Mouse (Mus musculus) intestine, postnatal 0 days (tissue): ENCODE measurements around the gene Emilin2. TPM values are rescaled to one million over a fixed set of nuclear protein-coding genes. Genes with fewer than 3 reads are reported as not detected.

Experiments used
- ATAC-seq: fragments of 200-750 bp; cut with Nextera tagmentation; 2 replicates; pipeline ENCODE4 v1.8.0; 2017; ENCODE audit warnings: mild to moderate bottlenecking, moderate TSS enrichment, moderate library complexity
- H3K27ac ChIP-seq: fragments of 300-500 bp; sonication (generic); 2 replicates; pipeline ENCODE4 v1.5.1; 2014; ENCODE audit warnings: mild to moderate bottlenecking, low read depth, low read length, moderate library complexity
- H3K27me3 ChIP-seq: fragments of 300-500 bp; sonication (generic); replicated peaks from 2 replicates; pipeline ENCODE4 v1.6.1; 2014; ENCODE audit warnings: low read length, mixed read lengths; ENCODE audit not compliant: control insufficient read depth, insufficient read depth
- H3K36me3 ChIP-seq: fragments of 300-500 bp; sonication (generic); 2 replicates; pipeline ENCODE4 v1.6.1; 2014; ENCODE audit warnings: mild to moderate bottlenecking, moderate library complexity; ENCODE audit not compliant: control insufficient read depth, insufficient read depth
- H3K4me1 ChIP-seq: fragments of 300-500 bp; sonication (generic); replicated peaks from 2 replicates; pipeline ENCODE4 v1.6.1; 2014; ENCODE audit warnings: antibody characterized with exemption, low read length, mixed read lengths; ENCODE audit not compliant: control insufficient read depth, insufficient read depth
- H3K4me2 ChIP-seq: fragments of 300-500 bp; sonication (generic); replicated peaks from 2 replicates; pipeline ENCODE4 v1.6.1; 2014; ENCODE audit warnings: low read depth, mild to moderate bottlenecking, moderate library complexity
- H3K4me3 ChIP-seq: fragments of 300-500 bp; sonication (generic); 2 replicates; pipeline ENCODE4 v1.5.1; 2014; ENCODE audit warnings: low read depth, low read length
- H3K9ac ChIP-seq: fragments of 300-500 bp; sonication (generic); 2 replicates; pipeline ENCODE4 v1.6.1; 2014; ENCODE audit warnings: mild to moderate bottlenecking, low read depth, low read length
- H3K9me3 ChIP-seq: fragments of 300-500 bp; sonication (generic); 2 replicates; pipeline ENCODE4 v1.6.1; 2016; ENCODE audit warnings: mixed run types; ENCODE audit not compliant: control insufficient read depth
- CTCF ChIP-seq: sonication (generic); IDR thresholded peaks from 2 replicates; pipeline ENCODE4 v1.5.1; 2016; ENCODE audit warnings: low read depth, mild to moderate bottlenecking, control low read depth, antibody characterized with exemption, moderate library complexity
- WGBS: fragments of 180-500 bp; shearing (Covaris S2); extraction: QIAGEN DNeasy Blood & Tissue Kit; methylation state at CpG from one replicate; pipeline ENCODE4 v1.1.7; 2014; 5-methylcytosine and 5-hydroxymethylcytosine counted together
- polyA plus RNA-seq: library from polyadenylated mRNA; unstranded; fragments of >200 nt; fragmentation: Nextera tagmentation; extraction: Ambion mirVana; gene quantifications from 2 replicates; pipeline ENCODE4 v1.2.1, GENCODE M21; 2015

The Emilin2 gene
- polyA plus RNA-seq, 1 experiment from 2014 or later, result 0.82 TPM

DNA sequence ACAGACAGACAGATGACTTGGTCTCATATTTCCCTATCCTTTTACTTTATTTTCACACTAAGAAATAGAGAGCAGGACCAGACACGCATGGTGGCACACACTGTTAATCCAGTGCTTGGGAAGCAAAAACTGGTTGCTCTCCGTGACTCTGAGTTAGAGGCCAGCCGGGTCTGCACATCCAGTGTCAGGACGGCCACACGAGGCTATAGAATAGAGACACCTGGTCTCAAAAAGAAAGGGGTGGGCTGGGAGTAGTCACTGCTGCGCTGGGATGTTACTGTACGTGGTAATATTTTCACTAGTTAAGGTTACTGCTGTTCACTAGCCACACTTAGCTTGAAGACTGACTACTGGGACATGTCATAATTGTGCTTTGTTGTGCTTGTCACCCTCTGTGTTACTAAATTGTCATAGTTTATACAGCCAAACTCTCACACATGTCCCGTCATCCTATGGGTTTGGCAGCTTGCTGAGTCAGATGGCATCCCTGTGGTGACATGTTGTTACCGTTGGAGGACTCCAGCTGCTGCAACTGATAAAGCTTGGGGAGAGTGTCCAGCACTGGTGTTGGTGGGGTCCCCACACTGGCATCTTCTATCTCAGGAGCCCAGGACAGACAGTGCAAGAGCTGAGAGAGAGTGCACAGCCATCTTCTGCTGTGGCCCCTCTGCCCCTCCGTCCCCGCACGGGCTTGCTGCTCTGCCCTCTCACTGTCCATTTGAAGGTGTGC is 76.4 kb downstream of the Emilin2 start:
- Histone ChIP-seq H3K4me3 (no peak overlapping the region), H3K9me3 (no peaks in the 10 kb centered on the region), H3K27ac (no peak overlapping the region), H3K9ac (no peak overlapping the region), H3K4me2 (no peak overlapping the region), H3K27me3 (no peaks in the 10 kb centered on the region), H3K36me3 (peaks cover 67% of the 10 kb centered on the region), H3K4me1 (no peaks in the 10 kb centered on the region)
- ATAC-seq, result no peak
- TF ChIP-seq CTCF, result no peak
- 82% methylated on average over 12 of the region's 12 CpGs for WGBS

DNA sequence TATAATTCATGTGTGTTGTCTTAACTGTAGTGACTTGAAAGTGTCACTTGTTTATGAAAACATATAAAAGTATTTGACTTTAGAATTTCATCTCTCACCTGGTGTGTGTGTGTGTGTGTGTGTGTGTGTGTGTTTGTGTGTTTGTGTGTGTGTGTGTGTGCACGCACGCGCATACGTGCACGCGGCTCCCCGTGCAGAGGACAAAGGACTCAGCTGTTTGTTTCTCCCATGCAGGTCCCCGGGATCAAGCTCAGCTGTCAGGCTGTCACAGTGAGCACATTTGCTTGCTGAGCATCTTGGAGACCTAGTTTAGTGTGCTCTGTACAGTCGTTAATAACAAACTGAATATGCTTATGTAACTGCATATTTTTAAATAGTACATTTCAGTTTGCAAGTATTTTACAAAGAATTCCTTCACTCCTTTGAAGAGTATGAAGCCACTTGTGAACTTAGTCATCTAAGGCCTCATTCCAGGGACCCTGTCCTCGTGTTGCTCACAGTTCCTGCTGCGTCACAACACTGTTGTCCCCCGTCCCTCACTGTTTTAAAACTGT is 77.7 kb downstream of the Emilin2 start:
- peaks cover 57% of the 10 kb centered on the region for H3K36me3 ChIP-seq
- WGBS, result 92% methylated on average over 12 of the region's 12 CpGs
- H3K4me2 ChIP-seq, result no peak overlapping the region
- H3K27me3 ChIP-seq, result no peaks in the 10 kb centered on the region
- no peak overlapping the region for H3K9ac ChIP-seq
- no peak for TF ChIP-seq CTCF
- H3K27ac ChIP-seq, result no peak overlapping the region
- H3K4me3 ChIP-seq, result no peak overlapping the region
- H3K9me3 ChIP-seq, result no peaks in the 10 kb centered on the region
- H3K4me1 ChIP-seq, result no peaks in the 10 kb centered on the region
- ATAC-seq, result no peak

DNA sequence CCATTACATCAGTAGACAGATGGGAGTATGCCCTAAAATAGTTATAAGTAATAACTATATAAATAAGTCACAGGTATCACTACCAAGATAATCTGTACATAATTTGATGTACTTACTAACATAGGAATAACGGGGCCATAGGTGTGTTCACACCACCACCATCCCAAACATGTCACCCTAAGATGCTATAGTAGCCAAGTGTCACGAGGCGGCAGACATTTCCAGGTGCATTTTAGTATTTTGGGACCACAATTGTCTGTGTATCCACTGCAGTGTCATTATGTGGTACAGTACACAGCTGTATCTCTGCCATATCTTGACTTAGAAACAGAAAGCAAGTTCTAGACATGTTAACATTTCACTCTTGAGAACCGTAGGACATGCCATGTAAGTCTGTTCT is 78.6 kb downstream of the Emilin2 start:
- no peak overlapping the region for H3K27ac ChIP-seq
- no peak for ATAC-seq
- 92% methylated on average over 4 of the region's 4 CpGs for WGBS
- no peak for TF ChIP-seq CTCF
- H3K9me3 ChIP-seq, result no peaks in the 10 kb centered on the region
- H3K4me2 ChIP-seq, result no peak overlapping the region
- H3K4me3 ChIP-seq, result no peak overlapping the region
- peaks cover 48% of the 10 kb centered on the region for H3K36me3 ChIP-seq
- H3K27me3 ChIP-seq, result no peaks in the 10 kb centered on the region
- H3K9ac ChIP-seq, result no peak overlapping the region
- H3K4me1 ChIP-seq, result no peaks in the 10 kb centered on the region

DNA sequence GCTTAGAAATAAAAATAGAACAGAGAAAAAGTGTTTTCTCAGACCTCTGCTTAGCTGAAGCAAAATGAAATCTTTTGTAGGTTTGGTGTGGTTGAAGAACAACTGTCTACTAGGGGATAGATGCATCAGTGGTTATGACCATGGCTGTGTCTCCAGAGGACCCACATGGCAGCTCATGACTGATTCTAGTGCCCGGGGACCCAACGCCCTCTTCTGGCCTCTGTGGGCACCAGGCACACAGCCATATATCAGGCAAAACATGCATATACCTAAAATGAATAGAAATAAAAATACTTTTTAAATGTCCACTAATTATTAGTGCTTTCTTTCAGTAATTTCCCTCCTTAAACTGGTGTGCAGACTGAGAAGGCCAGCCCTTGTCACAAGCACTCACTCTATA is 79.8 kb downstream of the Emilin2 start:
- no peak for ATAC-seq
- Histone ChIP-seq H3K4me1 (no peaks in the 10 kb centered on the region), H3K4me2 (no peak overlapping the region), H3K9me3 (no peaks in the 10 kb centered on the region), H3K4me3 (no peak overlapping the region), H3K27ac (no peak overlapping the region), H3K9ac (no peak overlapping the region), H3K27me3 (no peaks in the 10 kb centered on the region), H3K36me3 (peaks cover 48% of the 10 kb centered on the region)
- WGBS, result 91% methylated on average over 2 of the region's 2 CpGs
- peak; percentile 20; the same call in 1 of the 2 replicates for TF ChIP-seq CTCF

DNA sequence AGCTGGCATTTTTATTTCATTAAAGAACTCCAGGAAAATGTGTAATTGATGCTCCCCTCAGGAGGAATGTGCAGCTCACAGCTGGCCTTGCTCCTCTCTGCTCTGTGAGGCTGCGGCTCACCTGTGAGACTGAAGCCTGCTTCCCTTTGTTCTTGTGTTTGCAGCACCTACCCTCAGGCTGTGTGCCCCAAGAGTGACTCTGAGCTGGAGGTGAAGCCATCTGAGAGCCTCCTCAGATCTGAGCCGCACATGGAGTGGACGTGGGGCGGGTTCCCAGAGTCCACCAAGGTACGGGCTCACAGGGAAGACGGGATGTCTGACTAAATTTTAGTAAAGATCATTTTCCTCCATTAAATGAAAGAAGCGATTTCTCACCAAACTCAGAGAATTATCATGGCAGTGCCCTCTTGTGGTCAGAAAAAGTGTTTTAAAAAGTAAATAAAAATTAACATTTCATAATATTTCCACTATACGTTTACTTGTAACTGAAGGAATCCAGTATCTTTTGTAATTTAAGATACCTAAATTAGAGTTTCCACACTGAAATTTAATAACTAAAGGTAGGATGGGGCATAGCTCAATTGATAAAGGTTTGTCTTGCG is 81.6 kb downstream of the Emilin2 start:
- H3K27ac ChIP-seq, result no peak overlapping the region
- no peak overlapping the region for H3K9ac ChIP-seq
- H3K36me3 ChIP-seq, result peaks cover 43% of the 10 kb centered on the region
- TF ChIP-seq CTCF, result peak; percentile 56
- no peaks in the 10 kb centered on the region for H3K27me3 ChIP-seq
- H3K4me3 ChIP-seq, result no peak overlapping the region
- no peaks in the 10 kb centered on the region for H3K9me3 ChIP-seq
- 66% methylated on average over 9 of the region's 9 CpGs for WGBS
- H3K4me1 ChIP-seq, result no peaks in the 10 kb centered on the region
- ATAC-seq, result no peak
- no peak overlapping the region for H3K4me2 ChIP-seq

DNA sequence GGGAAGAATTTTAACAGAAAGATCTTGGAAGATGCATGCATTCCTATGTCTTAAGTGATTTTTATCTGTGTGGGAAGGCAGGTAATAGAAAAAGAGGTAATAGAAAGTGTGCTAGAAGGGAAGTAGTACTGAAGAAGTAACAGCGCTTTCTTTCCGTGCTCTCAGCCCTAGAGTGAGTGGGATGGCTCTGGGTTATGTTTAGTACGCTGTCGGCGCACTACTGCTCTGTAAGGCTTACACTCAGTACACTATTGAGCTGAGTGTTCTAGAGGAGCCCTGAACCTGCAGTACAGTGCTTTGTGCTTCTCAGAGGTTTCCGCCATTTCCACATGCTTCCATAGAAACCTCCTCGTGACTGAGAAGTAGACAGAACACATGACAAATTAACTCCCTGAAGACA is 83.1 kb downstream of the Emilin2 start:
- H3K9ac ChIP-seq, result no peak overlapping the region
- peaks cover 44% of the 10 kb centered on the region for H3K36me3 ChIP-seq
- H3K4me2 ChIP-seq, result no peak overlapping the region
- H3K4me3 ChIP-seq, result no peak overlapping the region
- H3K27me3 ChIP-seq, result no peaks in the 10 kb centered on the region
- ATAC-seq, result no peak
- H3K9me3 ChIP-seq, result no peaks in the 10 kb centered on the region
- no peak for TF ChIP-seq CTCF
- H3K27ac ChIP-seq, result no peak overlapping the region
- 79% methylated on average over 7 of the region's 7 CpGs for WGBS
- H3K4me1 ChIP-seq, result no peaks in the 10 kb centered on the region
